Mouse (Mus musculus): ENCODE measurements around the gene Frmpd1. TPM values are rescaled to one million over a fixed set of nuclear protein-coding genes. Genes with fewer than 3 reads are reported as not detected.

The Frmpd1 gene
- total and polyA plus RNA-seq, 3 experiments: 0.23 to 0.47 TPM; not detected in 1

DNA sequence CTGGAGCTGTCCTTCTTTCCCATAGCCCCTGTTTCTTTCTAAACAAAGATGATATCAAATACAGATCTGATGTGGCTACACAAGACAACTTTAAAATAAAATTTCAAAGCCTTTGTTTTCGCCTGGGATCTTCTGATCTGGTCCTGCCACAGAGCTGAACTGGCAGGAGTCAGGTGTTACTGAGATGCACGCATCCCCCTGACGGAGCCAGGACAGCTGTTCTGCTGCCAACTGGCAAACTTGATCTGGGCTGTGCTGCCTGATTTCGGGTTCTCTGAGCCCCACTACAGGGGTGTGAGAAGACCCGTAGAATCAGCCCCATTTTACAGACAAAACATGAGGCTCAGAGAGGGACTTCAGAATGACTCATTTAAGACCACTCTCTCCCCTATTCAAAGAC is 45.6 kb downstream of the Frmpd1 start:
- no peaks in the 10 kb centered on the region for H3K79me2 ChIP-seq (ENCODE audit: control insufficient read depth, insufficient read depth, low read length, poor library complexity)
- no peak overlapping the region for H3K9ac ChIP-seq (ENCODE audit: control insufficient read depth, low read depth, low read length, poor library complexity, severe bottlenecking)
- DNase-seq (ENCODE audit: low read depth, low spot score): no peak
- H3K4me1 ChIP-seq (ENCODE audit: control insufficient read depth in 1 of 2, insufficient read depth in 2 of 2, low read length in 2 of 2): no peaks in the 10 kb centered on the region
- peaks cover 5 to 6% of the 10 kb centered on the region in 2 experiments for H3K27me3 ChIP-seq (ENCODE audit: control insufficient read depth in 1 of 2, insufficient read depth in 2 of 2, low read length in 2 of 2)
- no peaks in the 10 kb centered on the region for H3K9me3 ChIP-seq (replicated peaks; ENCODE audit: insufficient read depth, low read length)
- TF ChIP-seq SMC3 (IDR thresholded peaks at IDR 0.05; ENCODE audit: low read depth, low read length): no peak
- TF ChIP-seq ETS1 (IDR thresholded peaks at IDR 0.05; ENCODE audit: low read depth, low read length): no peak
- TF ChIP-seq RAD21 (IDR thresholded peaks at IDR 0.05; ENCODE audit: low read depth, low read length): no peak
- TF ChIP-seq POLR2AphosphoS5 (IDR thresholded peaks at IDR 0.05; ENCODE audit: borderline replicate concordance, low read depth, low read length): no peak
- no peak for TF ChIP-seq RCOR1 (IDR thresholded peaks at IDR 0.05; ENCODE audit: low read depth, low read length)
- TF ChIP-seq MYB (IDR thresholded peaks at IDR 0.05; ENCODE audit: low read depth, low read length): no peak
- no peak for TF ChIP-seq HCFC1 (IDR thresholded peaks at IDR 0.05; ENCODE audit: low read depth, low read length)
- TF ChIP-seq NRF1 (IDR thresholded peaks at IDR 0.05; ENCODE audit: insufficient read depth, low read depth, low read length, poor library complexity, severe bottlenecking): no peak
- no peak for TF ChIP-seq TAL1 (IDR thresholded peaks at IDR 0.05; ENCODE audit: low read length)
- no peak for TF ChIP-seq TCF12 (IDR thresholded peaks at IDR 0.05; ENCODE audit: low read depth, low read length)
- TF ChIP-seq E2F4 (IDR thresholded peaks at IDR 0.05; ENCODE audit: borderline replicate concordance, low read depth, low read length): no peak
- no peak for TF ChIP-seq EP300 (IDR thresholded peaks at IDR 0.05; ENCODE audit: low read depth in 1 of 2, low read length in 2 of 2)
- H3K27ac ChIP-seq (ENCODE audit: control insufficient read depth, low read depth, low read length): no peak overlapping the region
- H3K4me3 ChIP-seq (ENCODE audit: control insufficient read depth in 1 of 2, insufficient read depth in 1 of 2, low read depth in 2 of 2, low read length in 2 of 2): no peak overlapping the region
- H3K36me3 ChIP-seq (ENCODE audit: control insufficient read depth in 1 of 2, insufficient read depth in 2 of 2, low read length in 2 of 2): no peaks in the 10 kb centered on the region

GRCm38 (mm10) chr4:45238260-45238659 is 53.6 kb downstream of the Frmpd1 start:
- H3K9me3 ChIP-seq (replicated peaks; ENCODE audit: insufficient read depth, low read length): no peaks in the 10 kb centered on the region
- no peaks in the 10 kb centered on the region for H3K79me2 ChIP-seq (ENCODE audit: control insufficient read depth, insufficient read depth, low read length, poor library complexity)
- H3K4me3 ChIP-seq (ENCODE audit: control insufficient read depth in 1 of 2, insufficient read depth in 1 of 2, low read depth in 2 of 2, low read length in 2 of 2): no peak overlapping the region
- no peak overlapping the region for H3K27ac ChIP-seq (ENCODE audit: control insufficient read depth, low read depth, low read length)
- TF ChIP-seq USF1 (IDR thresholded peaks at IDR 0.05; ENCODE audit: low read depth, low read length) (no peak), GABPA (IDR thresholded peaks at IDR 0.05; ENCODE audit: low read depth, low read length) (no peak), MYC (IDR thresholded peaks at IDR 0.05; ENCODE audit: low read depth, low read length) (no peak), SMC3 (IDR thresholded peaks at IDR 0.05; ENCODE audit: low read depth, low read length) (no peak), ZMIZ1 (IDR thresholded peaks at IDR 0.05; ENCODE audit: low read depth, low read length) (no peak), MEF2A (IDR thresholded peaks at IDR 0.05; ENCODE audit: extremely low read depth, insufficient replicate concordance, low read depth, low read length, poor library complexity, severe bottlenecking) (no peak)
- H3K9ac ChIP-seq (ENCODE audit: control insufficient read depth, low read depth, low read length, poor library complexity, severe bottlenecking): no peak overlapping the region
- no peaks in the 10 kb centered on the region for H3K36me3 ChIP-seq (ENCODE audit: control insufficient read depth in 1 of 2, insufficient read depth in 2 of 2, low read length in 2 of 2)
- H3K27me3 ChIP-seq (ENCODE audit: control insufficient read depth in 1 of 2, insufficient read depth in 2 of 2, low read length in 2 of 2): peaks cover 9 to 13% of the 10 kb centered on the region in 2 experiments
- DNase-seq (ENCODE audit: low read depth, low spot score): no peak
- H3K4me1 ChIP-seq (ENCODE audit: control insufficient read depth in 1 of 2, insufficient read depth in 2 of 2, low read length in 2 of 2): peaks cover 0 to 3% of the 10 kb centered on the region in 2 experiments; a peak in 1 of 4 replicates

Measured in MEL (cell line).